Mouse (Mus musculus) spleen, adult 2 months (tissue): Measurements from ENCODE around the gene Prdm12. TPM values are rescaled to one million over a fixed set of nuclear protein-coding genes. Genes with fewer than 3 reads are reported as not detected.

Experiments
- DNase-seq, 2 experiments: peaks; one replicate each; pipeline versions ENCODE4 v3.0.0 to v3.0.0-alpha.2; 2012 to 2021; ENCODE audit warnings: low spot score in 2 of 2, low read depth in 1 of 2
- H3K27ac ChIP-seq: fragments of 200-500 bp; 2 replicates; pipeline ENCODE4 v1.5.1; 2012; ENCODE audit warnings: low read length, inconsistent platforms; ENCODE audit not compliant: insufficient read depth
- H3K27me3 ChIP-seq: fragments of 200-500 bp; 2 replicates; pipeline ENCODE4 v1.6.1; 2012; ENCODE audit warnings: mild to moderate bottlenecking, moderate library complexity, low read length, inconsistent platforms; ENCODE audit not compliant: control insufficient read depth, insufficient read depth
- H3K36me3 ChIP-seq: fragments of 200-500 bp; 2 replicates; pipeline ENCODE4 v1.6.1; 2012; ENCODE audit warnings: mild to moderate bottlenecking, low read length, inconsistent platforms; ENCODE audit not compliant: control insufficient read depth, insufficient read depth
- H3K4me1 ChIP-seq: fragments of 200-500 bp; 2 replicates; pipeline ENCODE4 v1.6.1; 2011; ENCODE audit warnings: inconsistent platforms; ENCODE audit not compliant: control insufficient read depth, insufficient read depth, insufficient read length
- H3K4me3 ChIP-seq: fragments of 200-500 bp; 2 replicates; pipeline ENCODE4 v1.5.1; 2011; ENCODE audit warnings: mild to moderate bottlenecking, inconsistent platforms; ENCODE audit not compliant: insufficient read depth, insufficient read length; ENCODE audit errors: extremely low read depth
- CTCF ChIP-seq: fragments of 200-500 bp; IDR thresholded peaks from 2 replicates; pipeline ENCODE4 v1.5.1; 2011; ENCODE audit warnings: mild to moderate bottlenecking, inconsistent platforms; ENCODE audit not compliant: insufficient read depth, insufficient read length, insufficient replicate concordance; ENCODE audit errors: extremely low read depth
- POLR2A ChIP-seq: fragments of 200-500 bp; IDR thresholded peaks from 2 replicates; pipeline ENCODE4 v1.6.1; 2011; ENCODE audit warnings: low read depth, low read length, inconsistent platforms
- WGBS: fragments of 180-500 bp; shearing (Covaris S2); methylation state at CpG from one replicate; pipeline ENCODE4 v1.1.7; 2018; 5-methylcytosine and 5-hydroxymethylcytosine counted together
- polyA plus RNA-seq: library from polyadenylated mRNA; depleted of rRNA; stranded (reverse); fragments of >200 nt; gene quantifications from 2 replicates; pipeline ENCODE4 v1.2.3, GENCODE M21; 2012

The Prdm12 gene
- polyA plus RNA-seq, 1 experiment = not detected

GRCm38 (mm10) chr2:31613781-31614180 is 26.1 kb upstream of the Prdm12 start:
- TF ChIP-seq POLR2A = no peak
- no peak for TF ChIP-seq CTCF
- DNase-seq = no peak

GRCm38 (mm10) chr2:31618484-31619161 is 21.2 kb upstream of the Prdm12 start:
- TF ChIP-seq CTCF (no peak), POLR2A (no peak)
- H3K4me1 ChIP-seq = no peaks in the 10 kb centered on the region
- no peak overlapping the region for H3K4me3 ChIP-seq
- WGBS = 90% methylated on average over 14 of the region's 14 CpGs
- peaks cover 14% of the 10 kb centered on the region for H3K36me3 ChIP-seq
- H3K27me3 ChIP-seq = no peaks in the 10 kb centered on the region; the same call in 1 of the 2 replicates
- no peak overlapping the region for H3K27ac ChIP-seq
- no peak for DNase-seq

More at GRCm38 (mm10) chr2:31613781-31614180, 26.1 kb upstream of the Prdm12 start:
- Histone ChIP-seq H3K27me3 (no peaks in the 10 kb centered on the region), H3K27ac (no peak overlapping the region), H3K4me1 (no peaks in the 10 kb centered on the region), H3K4me3 (no peak overlapping the region), H3K36me3 (peaks cover 29% of the 10 kb centered on the region)
- whole genome bisulfite sequencing = 89% methylated on average over 7 of the region's 7 CpGs

- TF ChIP-seq POLR2A (no peak), CTCF (no peak)
- no peaks in the 10 kb centered on the region for H3K4me1 ChIP-seq
- no peak overlapping the region for H3K27ac ChIP-seq
- 90% methylated on average over 6 of the region's 6 CpGs for WGBS
- H3K36me3 ChIP-seq = peaks cover 14% of the 10 kb centered on the region
- no peaks in the 10 kb centered on the region; the same call in 1 of the 2 replicates for H3K27me3 ChIP-seq
- no peak overlapping the region for H3K4me3 ChIP-seq
- no peak for DNase-seq
Measured at GRCm38 (mm10) chr2:31619208-31619607, 20.6 kb upstream of the Prdm12 start.

GRCm38 (mm10) chr2:31633531-31633930 is 6.3 kb upstream of the Prdm12 start:
- Histone ChIP-seq H3K4me3 (no peak overlapping the region), H3K36me3 (no peaks in the 10 kb centered on the region), H3K27me3 (peaks cover 27% of the 10 kb centered on the region), H3K4me1 (no peaks in the 10 kb centered on the region; the same call in 1 of the 2 replicates), H3K27ac (no peak overlapping the region)
- no peak for DNase-seq
- no peak for TF ChIP-seq CTCF
- TF ChIP-seq POLR2A = no peak
- 66% methylated on average over 3 of the region's 3 CpGs for WGBS

- DNase-seq = no peak
- WGBS = 3% methylated on average over 52 of the region's 52 CpGs
- Histone ChIP-seq H3K36me3 (no peaks in the 10 kb centered on the region), H3K4me3 (no peak overlapping the region), H3K4me1 (no peaks in the 10 kb centered on the region; the same call in 1 of the 2 replicates), H3K27ac (no peak overlapping the region), H3K27me3 (peaks cover 42% of the 10 kb centered on the region)
- TF ChIP-seq CTCF (no peak), POLR2A (no peak)
Measured at GRCm38 (mm10) chr2:31635281-31636137, 4.3 kb upstream of the Prdm12 start.

GRCm38 (mm10) chr2:31636138-31636741 is 3.6 kb upstream of the Prdm12 start:
- Histone ChIP-seq H3K36me3 (no peaks in the 10 kb centered on the region), H3K27ac (no peak overlapping the region), H3K4me1 (no peaks in the 10 kb centered on the region; the same call in 1 of the 2 replicates), H3K4me3 (no peak overlapping the region), H3K27me3 (peaks cover 46% of the 10 kb centered on the region)
- DNase-seq = no peak
- TF ChIP-seq POLR2A = no peak
- WGBS = 7% methylated on average over 48 of the region's 48 CpGs
